Mouse (Mus musculus) embryonic fibroblast, embryonic 13.5 days (primary cell): ENCODE results near the gene Stard13.

ENCODE experiments used
- CTCF ChIP-seq: IDR thresholded peaks from 2 replicates; pipeline ENCODE4 v1.5.1; 2011; ENCODE audit warnings: mild to moderate bottlenecking, control low read depth, low read length, moderate library complexity, borderline replicate concordance; ENCODE audit not compliant: insufficient read depth
- POLR2A ChIP-seq: IDR thresholded peaks from 2 replicates; pipeline ENCODE4 v1.6.1; 2011; ENCODE audit warnings: low read depth, mild to moderate bottlenecking, control low read depth, low read length, moderate library complexity

DNA sequence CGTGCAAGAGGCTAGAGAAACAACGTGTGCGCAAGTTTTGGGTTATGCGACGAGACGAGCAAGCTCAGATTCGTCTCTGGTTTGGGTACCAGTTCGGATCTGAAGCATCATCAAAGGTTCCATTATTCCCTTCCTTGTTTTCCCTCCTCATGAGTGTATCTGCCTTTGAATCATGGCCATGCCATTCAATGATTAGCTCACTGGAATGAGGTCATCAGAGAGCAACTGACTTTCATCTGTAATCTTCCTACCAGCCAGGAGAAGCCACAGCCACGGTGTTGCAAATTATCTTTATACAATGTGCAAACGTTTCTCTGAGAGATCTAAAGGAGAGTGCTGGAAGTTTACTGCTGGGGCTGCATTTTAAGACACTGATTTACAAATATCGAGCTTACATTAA is 46.3 kb downstream of the Stard13 start:
- TF ChIP-seq POLR2A (no peak), CTCF (no peak)
